Mouse (Mus musculus): ENCODE results near the gene Zfhx3.

DNA sequence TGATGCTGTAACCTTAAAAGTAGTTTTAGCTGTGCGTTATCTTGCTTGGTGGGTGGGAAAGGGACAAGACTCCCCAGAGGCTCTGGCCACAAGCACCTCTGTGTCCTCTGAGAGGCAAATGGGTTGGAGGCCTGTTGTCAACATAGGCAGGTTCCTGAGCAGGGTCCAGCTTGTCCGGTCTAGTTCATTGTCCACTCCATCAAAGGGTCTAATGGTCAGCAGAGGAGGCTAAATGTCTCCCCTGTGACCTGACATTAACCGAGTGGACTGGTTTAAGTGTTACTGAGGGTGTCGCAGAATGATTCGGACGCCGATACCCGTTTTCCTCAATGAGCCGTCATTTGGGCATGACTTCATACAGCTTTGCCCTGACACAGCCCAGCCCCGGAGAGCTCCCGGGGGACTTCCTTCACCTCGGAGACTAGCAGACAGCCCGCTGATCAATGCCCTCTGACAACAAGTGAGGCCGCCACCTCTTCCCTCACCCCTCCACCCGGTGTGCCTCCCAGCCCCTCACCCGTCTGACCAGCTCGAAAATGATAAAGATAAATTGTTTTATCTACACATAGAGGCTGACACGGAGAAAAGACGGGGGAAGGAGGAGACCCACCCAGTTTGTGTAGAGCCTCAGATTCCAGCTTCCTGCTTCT lies 298.7 kb downstream of the Zfhx3 start:
- TF ChIP-seq CTCF (IDR thresholded peaks at IDR 0.05; ENCODE audit: low read depth) (no peak), EP300 (IDR thresholded peaks at IDR 0.05; ENCODE audit: low read depth) (no peak)

Data from liver, embryonic 14.5 days (tissue).